In the genomic region with DNA sequence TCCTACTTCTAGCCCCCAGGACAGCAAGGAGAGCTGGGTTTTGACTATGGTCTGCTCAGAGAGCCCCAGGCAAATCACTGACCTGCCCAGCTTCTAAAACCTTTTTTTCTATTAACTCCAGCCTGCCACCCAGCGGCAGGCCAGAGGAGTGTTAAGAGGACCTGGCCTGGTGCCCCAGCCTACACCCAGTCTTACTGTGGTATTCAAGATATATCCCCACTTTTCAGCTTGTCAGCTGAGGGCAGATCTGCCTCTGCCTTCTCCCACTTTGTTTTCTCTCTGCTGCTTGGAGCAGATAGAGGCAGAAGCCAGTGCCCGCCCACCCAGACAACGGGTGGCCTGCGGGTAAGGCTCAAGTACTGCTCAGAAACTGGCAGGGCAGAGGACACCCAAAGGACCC, we compare ENCODE assay signal across 8 mouse cellular contexts. TPM values are rescaled to one million over a fixed set of nuclear protein-coding genes. Genes with fewer than 3 reads are reported as not detected.
DNase-seq lines count a peak whose midpoint lies in the region; ATAC-seq and TF ChIP-seq lines count a peak whose summit lies in the region.

No protein-coding gene starts in this region.

- peak; percentile 76 for TF ChIP-seq CTCF in liver, adult 2 months (IDR thresholded peaks at IDR 0.05; ENCODE audit: low read depth, low read length)

- H3K27ac ChIP-seq in kidney, embryonic 14.5 days (ENCODE audit: low read depth, low read length), result no peak overlapping the region
- H3K27ac ChIP-seq in liver, adult 2 months (replicated peaks; ENCODE audit: insufficient read depth, low read depth, low read length), result no peak overlapping the region

- WGBS in kidney, embryonic 14.5 days, result 73% methylated on average over 4 of the region's 4 CpGs
- WGBS in liver, adult 2 months, result 58% methylated on average over 4 of the region's 4 CpGs

- H3K4me1 ChIP-seq in kidney, embryonic 14.5 days (ENCODE audit: control insufficient read depth, insufficient read depth, low read length), result no peaks in the 10 kb centered on the region
- no peaks in the 10 kb centered on the region for H3K4me1 ChIP-seq in liver, adult 2 months (ENCODE audit: control insufficient read depth, insufficient read depth, low read length)

- no peak overlapping the region for H3K9ac ChIP-seq in kidney, embryonic 14.5 days (ENCODE audit: low read depth, low read length)
- H3K9ac ChIP-seq in liver, adult 2 months (ENCODE audit: low read depth, low read length), result no peak overlapping the region

- peak; percentile 19 for DNase-seq in CD4-positive helper T cell, adult 2 months (ENCODE audit: low read depth, low spot score)
- DNase-seq in NIH3T3 (ENCODE audit: low read depth), result peak; percentile 91
- peak; percentile 43 for DNase-seq in cerebellum, postnatal 36 days
- peak; percentile 44 to 75 for DNase-seq in gastrocnemius, postnatal 4 days (ENCODE audit: low spot score in 2 of 2)
- DNase-seq in liver, adult 2 months (ENCODE audit: extremely low read depth, low read depth, low spot score), result peak; percentile 18
- DNase-seq in ovary, postnatal 36 days (ENCODE audit: low spot score), result peak; percentile 67
- DNase-seq in yolk sac, embryonic 10.5 days (ENCODE audit: low spot score), result peak; percentile 37

- peak; percentile 59 for ATAC-seq in kidney, embryonic 14.5 days (ENCODE audit: low FRiP score, low TSS enrichment)

- no peaks in the 10 kb centered on the region for H3K79me2 ChIP-seq in liver, adult 2 months (ENCODE audit: control insufficient read depth, insufficient read depth, low read length)

- H3K4me2 ChIP-seq in kidney, embryonic 14.5 days (replicated peaks; ENCODE audit: low read depth, low read length), result no peak overlapping the region

- H3K4me3 ChIP-seq in kidney, embryonic 14.5 days (ENCODE audit: low read length), result no peak overlapping the region
- no peak overlapping the region for H3K4me3 ChIP-seq in liver, adult 2 months (ENCODE audit: insufficient read depth, low read depth, low read length)

- no peaks in the 10 kb centered on the region for H3K9me3 ChIP-seq in kidney, embryonic 14.5 days (ENCODE audit: control insufficient read depth, low read length)

- no peaks in the 10 kb centered on the region for H3K27me3 ChIP-seq in kidney, embryonic 14.5 days (ENCODE audit: control insufficient read depth, insufficient read depth, low read length)
- no peaks in the 10 kb centered on the region for H3K27me3 ChIP-seq in liver, adult 2 months (ENCODE audit: control insufficient read depth, insufficient read depth, low read length)

- TF ChIP-seq POLR2A in liver, adult 2 months (IDR thresholded peaks at IDR 0.05; ENCODE audit: extremely low read depth, insufficient read depth, low read length), result no peak

- peaks cover 24% of the 10 kb centered on the region for H3K36me3 ChIP-seq in kidney, embryonic 14.5 days (ENCODE audit: control insufficient read depth, insufficient read depth, low read length)
- H3K36me3 ChIP-seq in liver, adult 2 months (ENCODE audit: control insufficient read depth, insufficient read depth, low read length), result peaks cover 19% of the 10 kb centered on the region

RNA-seq across cellular contexts. Expression of a gene that starts 25.1 kb away (rescaled TPM):
- 10 to 100 TPM; 25.4 to 27.4 TPM for total RNA-seq in gastrocnemius, postnatal 4 days (2021)
- 25.7 and 33.3 TPM in 2 replicates for polyA plus RNA-seq in kidney, embryonic 14.5 days (2014; fragmentation: Nextera tagmentation; extraction: Ambion mirVana)
- total RNA-seq in liver, adult 2 months (2014; rRNA removed), result 4.7 and 6.8 TPM in 2 replicates
- polyA plus RNA-seq in liver, adult 2 months (2012; rRNA removed), result 5.7 and 9.0 TPM in 2 replicates

Comparison
In these comparisons a context has a peak if more than half of its experiments do, and no peak if none do; other contexts are left out.
1. DNase-seq: peak in every context shown above with its lines; median percentile 91 in NIH3T3; 67 in ovary, postnatal 36 days; 60 in gastrocnemius, postnatal 4 days; 43 in cerebellum, postnatal 36 days; 37 in yolk sac, embryonic 10.5 days; 19 in CD4-positive helper T cell, adult 2 months; 18 in liver, adult 2 months.